In genomic region chr10:21943145-21943700, GRCm38 (mm10) we compare ENCODE assay signal across 25 mouse cellular contexts.
"Had no signal": no experiment of that assay in that cellular context is flagged by ENCODE, and none has a peak within 500 bp of the region (broad histone marks: within the 10 kb centered on the region; RNA-seq: fewer than 3 reads in every experiment).

No protein-coding gene starts in this region.

- H3K4me1 ChIP-seq: embryonic facial prominence, embryonic 12.5 days; embryonic facial prominence, embryonic 13.5 days; embryonic facial prominence, embryonic 15.5 days; forebrain, embryonic 10.5 days; forebrain, embryonic 12.5 days; forebrain, embryonic 13.5 days; forebrain, embryonic 15.5 days had no signal

- H3K9ac ChIP-seq: embryonic facial prominence, embryonic 12.5 days; embryonic facial prominence, embryonic 13.5 days; embryonic facial prominence, embryonic 15.5 days; forebrain, embryonic 12.5 days; forebrain, embryonic 13.5 days; forebrain, embryonic 15.5 days; forebrain, postnatal 0 days; heart, embryonic 12.5 days had no signal

- H3K9me3 ChIP-seq: embryonic facial prominence, embryonic 12.5 days; embryonic facial prominence, embryonic 13.5 days; embryonic facial prominence, embryonic 15.5 days; forebrain, embryonic 10.5 days; forebrain, embryonic 12.5 days; forebrain, embryonic 13.5 days; forebrain, embryonic 15.5 days; heart, embryonic 10.5 days had no signal

- H3K4me3 ChIP-seq: embryonic facial prominence, embryonic 10.5 days; embryonic facial prominence, embryonic 12.5 days; embryonic facial prominence, embryonic 13.5 days; embryonic facial prominence, embryonic 15.5 days; erythroblast, embryonic 14.5 days; forebrain, embryonic 10.5 days; forebrain, embryonic 12.5 days; forebrain, embryonic 13.5 days; forebrain, embryonic 15.5 days; gastrocnemius, adult 2 months; heart, adult 2 months; heart, embryonic 10.5 days; heart, embryonic 12.5 days had no signal

- H3K4me2 ChIP-seq: embryonic facial prominence, embryonic 12.5 days; embryonic facial prominence, embryonic 13.5 days; embryonic facial prominence, embryonic 15.5 days; forebrain, embryonic 12.5 days; forebrain, embryonic 13.5 days; forebrain, embryonic 15.5 days; heart, embryonic 12.5 days had no signal

- H3K27me3 ChIP-seq: embryonic facial prominence, embryonic 12.5 days; embryonic facial prominence, embryonic 13.5 days; embryonic facial prominence, embryonic 15.5 days; forebrain, embryonic 12.5 days; forebrain, embryonic 13.5 days; forebrain, embryonic 15.5 days; heart, embryonic 12.5 days had no signal

- H3K27ac ChIP-seq: embryonic facial prominence, embryonic 10.5 days; embryonic facial prominence, embryonic 12.5 days; embryonic facial prominence, embryonic 13.5 days; embryonic facial prominence, embryonic 15.5 days; forebrain, embryonic 10.5 days; forebrain, embryonic 12.5 days; forebrain, embryonic 13.5 days; forebrain, embryonic 15.5 days; gastrocnemius, adult 2 months; heart, adult 2 months; heart, embryonic 10.5 days had no signal

- DNase-seq: cerebellum, adult 8-10 months; cerebellum, postnatal 10 days; cerebellum, postnatal 36 days; embryo, embryonic 11 days; forebrain, postnatal 0 days; gastrocnemius, adult 2 months; gastrocnemius, postnatal 10 days; gastrocnemius, postnatal 14 days; gastrocnemius, postnatal 25 days; gastrocnemius, postnatal 36 days; heart, adult 18-20 months; heart, adult 2 months had no signal

- H3K36me3 ChIP-seq: embryonic facial prominence, embryonic 10.5 days; embryonic facial prominence, embryonic 12.5 days; embryonic facial prominence, embryonic 13.5 days; embryonic facial prominence, embryonic 15.5 days; forebrain, embryonic 10.5 days; forebrain, embryonic 12.5 days; forebrain, embryonic 15.5 days; heart, embryonic 10.5 days; heart, embryonic 12.5 days had no signal

- ATAC-seq: forebrain, embryonic 13.5 days; forebrain, embryonic 14.5 days; forebrain, embryonic 15.5 days; forebrain, embryonic 16.5 days; forebrain, postnatal 0 days had no signal
